Mouse (Mus musculus) testis, adult 2 months (tissue): ENCODE data around the gene Hus1.

Experiments used
- CTCF ChIP-seq: fragments of 200-500 bp; IDR thresholded peaks from 2 replicates; pipeline ENCODE4 v1.5.1; 2012; ENCODE audit warnings: low read depth, mild to moderate bottlenecking, inconsistent platforms, low read length, moderate library complexity; ENCODE audit not compliant: control insufficient read depth, insufficient read depth, insufficient replicate concordance
- POLR2A ChIP-seq: fragments of 200-500 bp; IDR thresholded peaks from 2 replicates; pipeline ENCODE4 v1.6.1; 2012; ENCODE audit warnings: low read depth, mild to moderate bottlenecking, inconsistent platforms, low read length, moderate library complexity; ENCODE audit not compliant: control insufficient read depth

DNA sequence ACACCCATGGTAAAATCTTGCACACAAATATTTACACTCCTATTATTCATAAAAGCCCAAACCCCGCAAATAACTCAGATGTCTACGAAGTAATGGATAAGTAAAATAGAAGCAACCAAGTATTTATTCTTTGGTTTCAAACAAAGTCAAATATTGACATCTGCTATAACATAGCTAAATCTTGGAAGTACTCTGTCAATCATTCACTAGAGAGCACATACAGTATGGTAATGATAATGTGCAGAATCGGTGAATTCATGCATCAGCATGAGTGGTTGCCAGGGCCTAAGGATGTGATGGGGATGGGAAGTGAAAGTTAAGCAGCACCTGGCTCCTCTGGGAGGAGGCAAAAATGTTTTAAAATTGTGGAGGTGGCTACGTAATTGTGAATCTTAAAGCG lies 9.2 kb upstream of the Hus1 start:
- no peak for TF ChIP-seq POLR2A
- TF ChIP-seq CTCF, result no peak
